ENCODE assay signal across 23 mouse cellular contexts in the genomic region with DNA sequence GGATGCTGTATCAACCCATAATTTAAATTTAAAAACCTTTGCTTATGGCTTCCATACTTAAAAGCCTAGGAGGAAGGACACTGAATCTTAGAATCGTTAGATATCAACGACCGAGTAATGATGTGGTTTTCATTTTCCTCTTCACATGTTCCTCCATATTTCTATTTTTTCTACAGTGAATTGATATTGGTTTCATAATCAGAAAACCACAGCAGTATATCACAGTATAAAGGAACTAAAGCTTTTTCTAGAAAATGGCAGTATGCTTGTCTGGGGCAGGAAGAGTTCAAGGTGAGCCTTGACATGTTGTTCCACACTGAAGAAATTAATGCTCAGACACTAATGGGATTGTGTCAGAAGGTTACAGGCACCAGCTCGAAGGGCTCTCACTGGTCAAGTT.
A peak's percentile ranks its signal among the peaks of the same experiment; 100 is the strongest.
DNase-seq lines count a peak whose midpoint lies in the region; ATAC-seq and TF ChIP-seq lines count a peak whose summit lies in the region.
"Had no signal": no experiment of that assay in that cellular context is flagged by ENCODE, and none has a peak within 500 bp of the region (broad histone marks: within the 10 kb centered on the region; RNA-seq: fewer than 3 reads in every experiment).

No protein-coding gene starts in this region.

- no peak overlapping the region for H3K4me2 ChIP-seq in intestine, embryonic 16.5 days (ENCODE audit: low read depth, low read length)
- H3K4me2 ChIP-seq in liver, embryonic 11.5 days: no peak overlapping the region
- H3K4me2 ChIP-seq: embryonic facial prominence, embryonic 12.5 days; forebrain, embryonic 13.5 days; forebrain, embryonic 15.5 days had no signal

- TF ChIP-seq EP300 in MEL (IDR thresholded peaks at IDR 0.05; ENCODE audit: low read depth in 1 of 2, low read length in 2 of 2): peak in 1 of 2 experiments; percentile 32; a peak in 1 of 4 replicates

- H3K27ac ChIP-seq in MEL (ENCODE audit: control insufficient read depth, low read depth, low read length): no peak overlapping the region
- no peak overlapping the region for H3K27ac ChIP-seq in intestine, embryonic 16.5 days (ENCODE audit: low read length)
- no peak overlapping the region for H3K27ac ChIP-seq in liver, embryonic 11.5 days (ENCODE audit: low read depth, low read length)
- H3K27ac ChIP-seq: embryonic facial prominence, embryonic 10.5 days; embryonic facial prominence, embryonic 12.5 days; forebrain, embryonic 13.5 days; forebrain, embryonic 15.5 days had no signal

- no peak for DNase-seq in MEL (ENCODE audit: low read depth, low spot score)
- DNase-seq in layer of hippocampus, adult 8-10 months (ENCODE audit: low spot score in 2 of 2): no peak
- no peak for DNase-seq in liver, embryonic 11.5 days (ENCODE audit: low spot score)
- DNase-seq: adrenal gland, adult 2 months; adrenal gland, postnatal 10 days; adrenal gland, postnatal 25 days; B cell, adult 2 months; cerebellum, adult 11 months; cerebellum, adult 18-20 months; cerebellum, adult 8-10 months; cerebellum, adult 9-11 months; cerebellum, postnatal 14 days; cerebellum, postnatal 36 days; forebrain, postnatal 0 days had no signal

- peaks cover 0 to 11% of the 10 kb centered on the region in 2 experiments; a peak in 3 of 4 replicates for H3K4me1 ChIP-seq in MEL (ENCODE audit: control insufficient read depth in 1 of 2, insufficient read depth in 2 of 2, low read length in 2 of 2)
- H3K4me1 ChIP-seq in intestine, embryonic 16.5 days (ENCODE audit: control insufficient read depth, insufficient read depth, low read length): no peaks in the 10 kb centered on the region
- H3K4me1 ChIP-seq in liver, embryonic 11.5 days (replicated peaks; ENCODE audit: control insufficient read depth, insufficient read depth, low read length): no peaks in the 10 kb centered on the region
- H3K4me1 ChIP-seq: embryonic facial prominence, embryonic 10.5 days; embryonic facial prominence, embryonic 12.5 days; forebrain, embryonic 13.5 days; forebrain, embryonic 15.5 days had no signal

- TF ChIP-seq CTCF in MEL (IDR thresholded peaks at IDR 0.05 in 2 of 3, conservative IDR thresholded peaks at IDR 0.05 in 1 of 3; ENCODE audit: control insufficient read depth in 1 of 3, insufficient read depth in 1 of 3, low read depth in 2 of 3, low read length in 3 of 3, poor library complexity in 1 of 3, severe bottlenecking in 1 of 3): no peak

- H3K9ac ChIP-seq in MEL (ENCODE audit: control insufficient read depth, low read depth, low read length, poor library complexity, severe bottlenecking): no peak overlapping the region
- H3K9ac ChIP-seq in intestine, embryonic 16.5 days (ENCODE audit: low read depth, low read length): no peak overlapping the region
- no peak overlapping the region for H3K9ac ChIP-seq in liver, embryonic 11.5 days (ENCODE audit: low read depth, low read length)
- H3K9ac ChIP-seq: embryonic facial prominence, embryonic 12.5 days; forebrain, embryonic 13.5 days; forebrain, embryonic 15.5 days; forebrain, postnatal 0 days had no signal

- TF ChIP-seq RAD21 in MEL (IDR thresholded peaks at IDR 0.05; ENCODE audit: low read depth, low read length): no peak

- no peaks in the 10 kb centered on the region for H3K79me2 ChIP-seq in MEL (ENCODE audit: control insufficient read depth, insufficient read depth, low read length, poor library complexity)

- H3K36me3 ChIP-seq in MEL (ENCODE audit: control insufficient read depth in 1 of 2, insufficient read depth in 2 of 2, low read length in 2 of 2): peaks cover 0 to 7% of the 10 kb centered on the region in 2 experiments; a peak in 1 of 4 replicates
- H3K36me3 ChIP-seq in intestine, embryonic 16.5 days (ENCODE audit: control insufficient read depth, insufficient read depth, low read length): no peaks in the 10 kb centered on the region
- H3K36me3 ChIP-seq in liver, embryonic 11.5 days (ENCODE audit: control insufficient read depth, insufficient read depth, low read length): no peaks in the 10 kb centered on the region
- H3K36me3 ChIP-seq: embryonic facial prominence, embryonic 10.5 days; embryonic facial prominence, embryonic 12.5 days; forebrain, embryonic 15.5 days; G1E had no signal

- TF ChIP-seq POLR2A in MEL (IDR thresholded peaks at IDR 0.05; ENCODE audit: control insufficient read depth in 1 of 2, insufficient read depth in 1 of 2, low read depth in 1 of 2, low read length in 2 of 2, poor library complexity in 1 of 2): no peak

- WGBS in intestine, embryonic 16.5 days: 92% methylated on average over 4 of the region's 4 CpGs
- 79% methylated on average over 4 of the region's 4 CpGs for WGBS in liver, embryonic 11.5 days

- H3K27me3 ChIP-seq in MEL (ENCODE audit: control insufficient read depth in 1 of 2, insufficient read depth in 2 of 2, low read length in 2 of 2): peaks cover 0 to 1% of the 10 kb centered on the region in 2 experiments; a peak in 1 of 4 replicates
- no peaks in the 10 kb centered on the region for H3K27me3 ChIP-seq in intestine, embryonic 16.5 days (replicated peaks; ENCODE audit: control insufficient read depth, insufficient read depth, low read length)
- no peaks in the 10 kb centered on the region for H3K27me3 ChIP-seq in liver, embryonic 11.5 days (replicated peaks; ENCODE audit: control insufficient read depth, insufficient read depth, low read length)
- H3K27me3 ChIP-seq: CH12.LX; embryonic facial prominence, embryonic 12.5 days; forebrain, embryonic 13.5 days; forebrain, embryonic 15.5 days had no signal

- no peak overlapping the region for H3K4me3 ChIP-seq in MEL (ENCODE audit: control insufficient read depth in 1 of 2, insufficient read depth in 1 of 2, low read depth in 2 of 2, low read length in 2 of 2)
- H3K4me3 ChIP-seq in intestine, embryonic 16.5 days (ENCODE audit: low read length): no peak overlapping the region
- no peak overlapping the region for H3K4me3 ChIP-seq in liver, embryonic 11.5 days (ENCODE audit: low read depth, low read length)
- H3K4me3 ChIP-seq: embryonic facial prominence, embryonic 10.5 days; embryonic facial prominence, embryonic 12.5 days; forebrain, embryonic 13.5 days; forebrain, embryonic 15.5 days had no signal

- H3K9me3 ChIP-seq in MEL (replicated peaks; ENCODE audit: insufficient read depth, low read length): no peaks in the 10 kb centered on the region
- H3K9me3 ChIP-seq in intestine, embryonic 16.5 days (ENCODE audit: control insufficient read depth, low read length): no peaks in the 10 kb centered on the region
- no peaks in the 10 kb centered on the region for H3K9me3 ChIP-seq in liver, embryonic 11.5 days (ENCODE audit: control insufficient read depth, low read length)
- H3K9me3 ChIP-seq: embryonic facial prominence, embryonic 10.5 days; embryonic facial prominence, embryonic 12.5 days; forebrain, embryonic 13.5 days; forebrain, embryonic 15.5 days; G1E had no signal

- ATAC-seq in granulocyte monocyte progenitor cell, adult 5-6 weeks (replicated peaks; ENCODE audit: poor library complexity, severe bottlenecking): peak; percentile 56
- no peak for ATAC-seq in intestine, embryonic 16.5 days
- no peak for ATAC-seq in liver, embryonic 11.5 days (replicated peaks; ENCODE audit: low FRiP score)
- ATAC-seq: CD4-positive, CD25-positive, alpha-beta regulatory T cell, adult 4 months; forebrain, embryonic 13.5 days; forebrain, embryonic 15.5 days; forebrain, postnatal 0 days had no signal

TF ChIP-seq in MEL, 35 proteins besides CTCF, POLR2A, EP300 and RAD21:
- TF ChIP-seq ETS1 (IDR thresholded peaks at IDR 0.05; ENCODE audit: low read depth, low read length) (no peak), RCOR1 (IDR thresholded peaks at IDR 0.05; ENCODE audit: low read depth, low read length) (peak; percentile 62; the same call in 1 of the 2 replicates)
